Mouse (Mus musculus) forebrain, embryonic 16.5 days (tissue): Measurements from ENCODE around the gene Sema4a. TPM values are rescaled to one million over a fixed set of nuclear protein-coding genes. Genes with fewer than 3 reads are reported as not detected.
"Not testable (repeated sequence)": the region's sequence is repeated elsewhere in the genome, so short reads cannot be mapped to it uniquely, and the experiment has no call there.

Source experiments
- ATAC-seq: fragments of 200-750 bp; cut with Nextera tagmentation; 2 replicates; pipeline ENCODE4 v1.8.0; 2017; ENCODE audit warnings: mild to moderate bottlenecking, moderate library complexity
- H3K27ac ChIP-seq: fragments of 300-500 bp; sonication (generic); 2 replicates; pipeline ENCODE4 v1.5.1; 2014; ENCODE audit warnings: low read length, control low read depth
- H3K27me3 ChIP-seq: fragments of 300-500 bp; sonication (generic); replicated peaks from 2 replicates; pipeline ENCODE4 v1.6.1; 2014; ENCODE audit warnings: low read length; ENCODE audit not compliant: control insufficient read depth, insufficient read depth
- H3K36me3 ChIP-seq: fragments of 300-500 bp; sonication (generic); 2 replicates; pipeline ENCODE4 v1.6.1; 2014; ENCODE audit not compliant: control insufficient read depth, insufficient read depth
- H3K4me1 ChIP-seq: fragments of 300-500 bp; sonication (generic); replicated peaks from 2 replicates; pipeline ENCODE4 v1.6.1; 2014; ENCODE audit warnings: low read length; ENCODE audit not compliant: control insufficient read depth, insufficient read depth
- H3K4me2 ChIP-seq: fragments of 300-500 bp; sonication (generic); 2 replicates; pipeline ENCODE4 v1.6.1; 2014; ENCODE audit warnings: mild to moderate bottlenecking, low read length, control low read depth
- H3K4me3 ChIP-seq: fragments of 300-500 bp; sonication (generic); replicated peaks from 2 replicates; pipeline ENCODE4 v1.5.1; 2014; ENCODE audit warnings: mild to moderate bottlenecking, low read length, control low read depth
- H3K9ac ChIP-seq: fragments of 300-500 bp; sonication (generic); replicated peaks from 2 replicates; pipeline ENCODE4 v1.6.1; 2014; ENCODE audit warnings: low read depth, low read length, control low read depth
- H3K9me3 ChIP-seq: fragments of 300-500 bp; sonication (generic); 2 replicates; pipeline ENCODE4 v1.6.1; 2016; ENCODE audit warnings: low read length; ENCODE audit not compliant: control insufficient read depth
- WGBS: fragments of 180-500 bp; shearing (Covaris S2); extraction: QIAGEN DNeasy Blood & Tissue Kit; methylation state at CpG from one replicate; pipeline ENCODE4 v1.1.7; 2014; 5-methylcytosine and 5-hydroxymethylcytosine counted together
- polyA plus RNA-seq: library from polyadenylated mRNA; unstranded; fragments of >200 nt; fragmentation: Nextera tagmentation; extraction: Ambion mirVana; gene quantifications from 2 replicates; pipeline ENCODE4 v1.2.1, GENCODE M21; 2015

The Sema4a gene
- polyA plus RNA-seq, 1 experiment from 2014 or later, result 25.8 TPM

GRCm38 (mm10) chr3:88442488-88442887 lies 18.5 kb downstream of the Sema4a start:
- H3K4me1 ChIP-seq, result peaks cover 5% of the 10 kb centered on the region; the same call in 1 of the 2 replicates
- H3K36me3 ChIP-seq, result peaks cover 2% of the 10 kb centered on the region; the same call in 1 of the 2 replicates
- no peak overlapping the region for H3K9ac ChIP-seq
- no peak overlapping the region for H3K4me2 ChIP-seq
- no peak for ATAC-seq
- no peak overlapping the region for H3K27ac ChIP-seq
- H3K9me3 ChIP-seq, result no peaks in the 10 kb centered on the region
- no peak overlapping the region for H3K4me3 ChIP-seq
- H3K27me3 ChIP-seq, result 0 out of 2 replicates have a peak, but pooled peaks cover 2% of the 10 kb centered on the region
- 84% methylated on average over 12 of the region's 12 CpGs for WGBS

- Histone ChIP-seq H3K27me3 (0 out of 2 replicates have a peak, but pooled peaks cover 2% of the 10 kb centered on the region), H3K9me3 (no peaks in the 10 kb centered on the region), H3K9ac (no peak overlapping the region), H3K4me3 (no peak overlapping the region), H3K27ac (no peak overlapping the region), H3K36me3 (peaks cover 4% of the 10 kb centered on the region; the same call in 1 of the 2 replicates), H3K4me1 (peaks cover 9% of the 10 kb centered on the region), H3K4me2 (peak overlapping the region; percentile 21)
- 0 out of 2 replicates have a peak, but pooled peaks have one; percentile 19 for ATAC-seq
- 21% methylated on average over 26 of the region's 27 CpGs for WGBS
Observed at GRCm38 (mm10) chr3:88440500-88441381, 20.2 kb downstream of the Sema4a start.

GRCm38 (mm10) chr3:88439582-88439981 lies 21.4 kb downstream of the Sema4a start:
- 53% methylated on average over 4 of the region's 4 CpGs for WGBS
- H3K9me3 ChIP-seq, result no peaks in the 10 kb centered on the region
- H3K9ac ChIP-seq, result no peak overlapping the region
- no peak overlapping the region for H3K4me2 ChIP-seq
- H3K4me1 ChIP-seq, result peaks cover 9% of the 10 kb centered on the region
- H3K27ac ChIP-seq, result no peak overlapping the region
- ATAC-seq, result no peak
- 0 out of 2 replicates have a peak, but pooled peaks cover 2% of the 10 kb centered on the region for H3K27me3 ChIP-seq
- H3K4me3 ChIP-seq, result no peak overlapping the region
- H3K36me3 ChIP-seq, result peaks cover 4% of the 10 kb centered on the region; the same call in 1 of the 2 replicates

- peaks cover 4% of the 10 kb centered on the region; the same call in 1 of the 2 replicates for H3K36me3 ChIP-seq
- no peak for ATAC-seq
- peaks cover 9% of the 10 kb centered on the region for H3K4me1 ChIP-seq
- H3K4me3 ChIP-seq, result no peak overlapping the region
- H3K9ac ChIP-seq, result no peak overlapping the region
- H3K9me3 ChIP-seq, result no peaks in the 10 kb centered on the region
- WGBS, result 84% methylated on average over 10 of the region's 10 CpGs
- no peak overlapping the region for H3K4me2 ChIP-seq
- H3K27me3 ChIP-seq, result 0 out of 2 replicates have a peak, but pooled peaks cover 2% of the 10 kb centered on the region
- no peak overlapping the region for H3K27ac ChIP-seq
Observed at GRCm38 (mm10) chr3:88437454-88437853, 23.5 kb downstream of the Sema4a start.

- H3K4me1 ChIP-seq, result peaks cover 9% of the 10 kb centered on the region
- H3K9me3 ChIP-seq, result no peaks in the 10 kb centered on the region
- ATAC-seq, result peak; percentile 84
- peak overlapping the region; percentile 44 for H3K4me2 ChIP-seq
- whole genome bisulfite sequencing, result 9% methylated on average over 29 of the region's 29 CpGs
- peak overlapping the region; percentile 26 for H3K4me3 ChIP-seq
- no peak overlapping the region for H3K27ac ChIP-seq
- H3K27me3 ChIP-seq, result no peaks in the 10 kb centered on the region
- H3K36me3 ChIP-seq, result peaks cover 4% of the 10 kb centered on the region; the same call in 1 of the 2 replicates
- peak overlapping the region; percentile 35; the same call in 1 of the 2 replicates for H3K9ac ChIP-seq
Observed at GRCm38 (mm10) chr3:88436395-88437201, 24.4 kb downstream of the Sema4a start.

GRCm38 (mm10) chr3:88435515-88435914 lies 25.5 kb downstream of the Sema4a start:
- Histone ChIP-seq H3K4me1 (peaks cover 4% of the 10 kb centered on the region), H3K27me3 (no peaks in the 10 kb centered on the region), H3K9me3 (no peaks in the 10 kb centered on the region), H3K36me3 (peaks cover 4% of the 10 kb centered on the region; the same call in 1 of the 2 replicates), H3K4me3 (no peak overlapping the region), H3K9ac (no peak overlapping the region), H3K27ac (no peak overlapping the region), H3K4me2 (no peak overlapping the region)
- ATAC-seq, result no peak
- WGBS, result 65% methylated on average over 10 of the region's 10 CpGs

- not testable (repeated sequence) for H3K4me3 ChIP-seq, H3K9me3 ChIP-seq, H3K4me1 ChIP-seq, H3K9ac ChIP-seq, H3K4me2 ChIP-seq, H3K27ac ChIP-seq, ATAC-seq, H3K27me3 ChIP-seq, H3K36me3 ChIP-seq
- WGBS, result 70% methylated on average over 8 of the region's 8 CpGs
Observed at GRCm38 (mm10) chr3:88428639-88429038, 32.3 kb downstream of the Sema4a start.

GRCm38 (mm10) chr3:88427342-88427905 lies 33.6 kb downstream of the Sema4a start:
- Histone ChIP-seq H3K27me3 (no peaks in the 10 kb centered on the region), H3K4me2 (no peak overlapping the region), H3K9ac (no peak overlapping the region), H3K4me3 (no peak overlapping the region), H3K36me3 (no peaks in the 10 kb centered on the region), H3K27ac (no peak overlapping the region), H3K4me1 (peaks cover 19% of the 10 kb centered on the region), H3K9me3 (no peaks in the 10 kb centered on the region)
- ATAC-seq, result no peak
- WGBS, result 87% methylated on average over 4 of the region's 4 CpGs
